Mouse (Mus musculus) heart, adult 2 months (tissue): Measurements from ENCODE around the gene Idua.

Experiments used
- CTCF ChIP-seq: fragments of 200-600 bp; IDR thresholded peaks from 2 replicates; pipeline ENCODE4 v1.8.1; 2022; ENCODE audit warnings: antibody characterized with exemption, mild to moderate bottlenecking, moderate library complexity
- EP300 ChIP-seq: fragments of 200-500 bp; IDR thresholded peaks from 2 replicates; pipeline ENCODE4 v1.6.1; 2011; ENCODE audit warnings: low read depth, low read length, control low read depth; ENCODE audit not compliant: insufficient read depth
- POLR2A ChIP-seq: fragments of 200-500 bp; IDR thresholded peaks from 2 replicates; pipeline ENCODE4 v1.6.1; 2011; ENCODE audit warnings: mild to moderate bottlenecking, low read depth, low read length, control low read depth; ENCODE audit not compliant: insufficient read depth

- TF ChIP-seq EP300: no peak
- TF ChIP-seq POLR2A: no peak
- no peak for TF ChIP-seq CTCF
Observed at GRCm38 (mm10) chr5:108719761-108720160, 59.6 kb downstream of the Idua start.
